26 mouse cellular contexts compared by ENCODE assay signal in the genomic region with DNA sequence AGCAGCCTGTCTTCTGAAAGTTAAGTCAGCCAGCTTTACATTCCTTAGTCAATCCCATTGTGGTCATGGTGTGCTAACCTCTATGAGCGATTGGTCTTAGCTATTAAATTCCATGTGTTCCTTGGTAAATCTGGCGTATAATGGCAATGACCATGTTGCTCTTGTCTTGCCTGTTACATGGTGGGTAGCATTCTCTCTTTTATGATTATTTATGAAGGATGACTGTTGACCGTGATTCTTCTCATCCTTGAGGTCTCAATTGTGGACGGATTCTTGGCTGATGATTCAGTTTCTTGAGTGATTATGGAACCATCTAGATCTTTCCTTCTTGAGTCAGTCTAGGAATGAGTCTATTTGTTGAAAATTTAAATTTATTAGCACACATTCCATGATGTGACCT.
A peak's percentile ranks its signal among the peaks of the same experiment; 100 is the strongest.
DNase-seq lines count a peak whose midpoint lies in the region; ATAC-seq and TF ChIP-seq lines count a peak whose summit lies in the region.
"Had no signal": no experiment of that assay in that cellular context is flagged by ENCODE, and none has a peak within 500 bp of the region (broad histone marks: within the 10 kb centered on the region; RNA-seq: fewer than 3 reads in every experiment).

No protein-coding gene starts in this region.

- no peak for TF ChIP-seq CTCF in Patski (IDR thresholded peaks at IDR 0.05)

- H3K27ac ChIP-seq in embryonic facial prominence, embryonic 14.5 days (replicated peaks; ENCODE audit: low read depth, low read length): no peak overlapping the region
- H3K27ac ChIP-seq in embryonic facial prominence, embryonic 10.5 days (replicated peaks): no peak overlapping the region
- no peak overlapping the region for H3K27ac ChIP-seq in kidney, embryonic 16.5 days (ENCODE audit: low read length)
- H3K27ac ChIP-seq in midbrain, embryonic 16.5 days (ENCODE audit: low read length): no peak overlapping the region
- H3K27ac ChIP-seq: embryonic facial prominence, embryonic 12.5 days; embryonic facial prominence, embryonic 15.5 days; forebrain, embryonic 10.5 days; forebrain, embryonic 12.5 days had no signal

- no peaks in the 10 kb centered on the region for H3K9me3 ChIP-seq in embryonic facial prominence, embryonic 14.5 days (ENCODE audit: control insufficient read depth, low read length)
- no peaks in the 10 kb centered on the region for H3K9me3 ChIP-seq in embryonic facial prominence, embryonic 10.5 days
- H3K9me3 ChIP-seq in kidney, embryonic 16.5 days (ENCODE audit: low read length): 0 out of 2 replicates have a peak, but pooled peaks cover 4% of the 10 kb centered on the region
- H3K9me3 ChIP-seq in midbrain, embryonic 16.5 days (replicated peaks; ENCODE audit: control insufficient read depth, low read length, poor library complexity, severe bottlenecking): no peaks in the 10 kb centered on the region
- H3K9me3 ChIP-seq: embryonic facial prominence, embryonic 12.5 days; embryonic facial prominence, embryonic 15.5 days; forebrain, embryonic 10.5 days; G1E had no signal

- in situ Hi-C loops in Patski (cut with MboI; ENCODE audit: low pct_unique_long_range_greater_than_20kb): loop anchor here (5.0 kb wide), 1 partner anchor 52 kb away; no protein-coding TSS in a partner anchor

- CTCF ChIA-PET in Patski (lab: Charles Lee): no interaction called here

- 72% methylated on average over 4 of the region's 4 CpGs for whole genome bisulfite sequencing in embryonic facial prominence, embryonic 14.5 days
- 94% methylated on average over 4 of the region's 4 CpGs for WGBS in embryonic facial prominence, embryonic 10.5 days
- WGBS in kidney, embryonic 16.5 days: 77% methylated on average over 4 of the region's 4 CpGs
- 91% methylated on average over 4 of the region's 4 CpGs for WGBS in midbrain, embryonic 16.5 days

- H3K36me3 ChIP-seq in embryonic facial prominence, embryonic 14.5 days (ENCODE audit: control insufficient read depth, insufficient read depth, low read length): no peaks in the 10 kb centered on the region
- no peaks in the 10 kb centered on the region for H3K36me3 ChIP-seq in embryonic facial prominence, embryonic 10.5 days (replicated peaks)
- no peaks in the 10 kb centered on the region for H3K36me3 ChIP-seq in myocyte (ENCODE audit: control insufficient read depth, insufficient read depth)
- no peaks in the 10 kb centered on the region for H3K36me3 ChIP-seq in kidney, embryonic 16.5 days (ENCODE audit: insufficient read depth, low read length)
- no peaks in the 10 kb centered on the region for H3K36me3 ChIP-seq in midbrain, embryonic 16.5 days (ENCODE audit: control insufficient read depth, insufficient read depth, low read length)
- H3K36me3 ChIP-seq: embryonic facial prominence, embryonic 12.5 days; embryonic facial prominence, embryonic 15.5 days; forebrain, embryonic 10.5 days; forebrain, embryonic 12.5 days; G1E had no signal

- DNase-seq in embryonic facial prominence, embryonic 14.5 days (ENCODE audit: low spot score): peak; percentile 32
- DNase-seq in embryonic facial prominence, embryonic 10.5 days (ENCODE audit: low spot score): no peak
- DNase-seq in Muller cell, postnatal 12 days (ENCODE audit: inconsistent ontology term): peak; percentile 17
- DNase-seq in Patski (ENCODE audit: low read depth, low spot score): peak; percentile 75
- no peak for DNase-seq in ovary, postnatal 10 days (ENCODE audit: low spot score)
- DNase-seq: adrenal gland, adult 2 months; adrenal gland, postnatal 10 days; adrenal gland, postnatal 25 days; cerebellum, adult 11 months; cerebellum, adult 18-20 months; cerebellum, adult 8-10 months; cerebellum, adult 9-11 months; cerebellum, postnatal 14 days; cerebellum, postnatal 36 days; embryo, embryonic 11 days had no signal

- no peak overlapping the region for H3ac ChIP-seq in myocyte (ENCODE audit: control insufficient read depth, insufficient read length)

- POLR2A ChIA-PET in Patski (lab: Charles Lee): no interaction called here

- H3K4me2 ChIP-seq in embryonic facial prominence, embryonic 14.5 days (ENCODE audit: low read depth, low read length): no peak overlapping the region
- H3K4me2 ChIP-seq in myocyte (ENCODE audit: low read depth): peak overlapping the region; percentile 18
- H3K4me2 ChIP-seq in kidney, embryonic 16.5 days (replicated peaks; ENCODE audit: low read depth, low read length): no peak overlapping the region
- H3K4me2 ChIP-seq in midbrain, embryonic 16.5 days (ENCODE audit: low read length): no peak overlapping the region
- H3K4me2 ChIP-seq: embryonic facial prominence, embryonic 12.5 days; embryonic facial prominence, embryonic 15.5 days; forebrain, embryonic 12.5 days had no signal

- no peaks in the 10 kb centered on the region for H3K27me3 ChIP-seq in embryonic facial prominence, embryonic 14.5 days (replicated peaks; ENCODE audit: control insufficient read depth, insufficient read depth, low read length)
- H3K27me3 ChIP-seq in embryonic facial prominence, embryonic 10.5 days (replicated peaks; ENCODE audit: low read depth, poor library complexity, severe bottlenecking): no peaks in the 10 kb centered on the region
- no peaks in the 10 kb centered on the region for H3K27me3 ChIP-seq in Patski
- no peaks in the 10 kb centered on the region for H3K27me3 ChIP-seq in myocyte (ENCODE audit: control insufficient read depth, insufficient read depth, insufficient read length)
- no peaks in the 10 kb centered on the region for H3K27me3 ChIP-seq in kidney, embryonic 16.5 days (ENCODE audit: insufficient read depth, low read length)
- no peaks in the 10 kb centered on the region for H3K27me3 ChIP-seq in midbrain, embryonic 16.5 days (ENCODE audit: control insufficient read depth, insufficient read depth, low read depth, low read length)
- H3K27me3 ChIP-seq: embryonic facial prominence, embryonic 12.5 days; embryonic facial prominence, embryonic 15.5 days; forebrain, embryonic 12.5 days had no signal

- no peak for TF ChIP-seq POLR2A in myocyte (IDR thresholded peaks at IDR 0.05; ENCODE audit: insufficient read length, low read depth)

- no peak overlapping the region for H3K4me3 ChIP-seq in embryonic facial prominence, embryonic 14.5 days (ENCODE audit: low read depth, low read length)
- no peak overlapping the region for H3K4me3 ChIP-seq in embryonic facial prominence, embryonic 10.5 days
- no peak overlapping the region for H3K4me3 ChIP-seq in myocyte
- H3K4me3 ChIP-seq in kidney, embryonic 16.5 days (ENCODE audit: low read length): no peak overlapping the region
- H3K4me3 ChIP-seq in midbrain, embryonic 16.5 days (ENCODE audit: low read depth, low read length): no peak overlapping the region
- H3K4me3 ChIP-seq: embryonic facial prominence, embryonic 12.5 days; embryonic facial prominence, embryonic 15.5 days; forebrain, embryonic 10.5 days; forebrain, embryonic 12.5 days had no signal

- no peak for ATAC-seq in embryonic facial prominence, embryonic 14.5 days (ENCODE audit: low read depth)
- peak; percentile 31 for ATAC-seq in Patski
- no peak for ATAC-seq in kidney, embryonic 16.5 days (ENCODE audit: low FRiP score, low TSS enrichment)
- ATAC-seq in midbrain, embryonic 16.5 days: no peak
- ATAC-seq: CD4-positive, CD25-positive, alpha-beta regulatory T cell, adult 4 months; forebrain, embryonic 14.5 days; forebrain, embryonic 16.5 days had no signal

- no peak overlapping the region for H3K9ac ChIP-seq in embryonic facial prominence, embryonic 14.5 days (ENCODE audit: low read depth, low read length)
- no peak overlapping the region for H3K9ac ChIP-seq in kidney, embryonic 16.5 days (replicated peaks; ENCODE audit: low read length)
- H3K9ac ChIP-seq in midbrain, embryonic 16.5 days (ENCODE audit: low read depth, low read length): no peak overlapping the region
- H3K9ac ChIP-seq: embryonic facial prominence, embryonic 12.5 days; embryonic facial prominence, embryonic 15.5 days; forebrain, embryonic 12.5 days had no signal

- no peaks in the 10 kb centered on the region for H3K79me2 ChIP-seq in myocyte (ENCODE audit: control insufficient read depth, insufficient read depth)

- peaks cover 18% of the 10 kb centered on the region for H3K4me1 ChIP-seq in embryonic facial prominence, embryonic 14.5 days (ENCODE audit: control insufficient read depth, insufficient read depth, low read length)
- H3K4me1 ChIP-seq in embryonic facial prominence, embryonic 10.5 days: peaks cover 25% of the 10 kb centered on the region
- no peaks in the 10 kb centered on the region for H3K4me1 ChIP-seq in kidney, embryonic 16.5 days (ENCODE audit: insufficient read depth, low read length)
- H3K4me1 ChIP-seq in midbrain, embryonic 16.5 days (ENCODE audit: control insufficient read depth, insufficient read depth, low read length): no peaks in the 10 kb centered on the region

TF ChIP-seq in myocyte, 11 proteins besides CTCF, POLR2A, EP300 and RAD21:
- no peak for TF ChIP-seq USF1 (IDR thresholded peaks at IDR 0.05; ENCODE audit: low read depth)
- TF ChIP-seq TCF12 (IDR thresholded peaks at IDR 0.05; ENCODE audit: insufficient read depth, poor library complexity, severe bottlenecking): no peak
- TF ChIP-seq TCF3 (IDR thresholded peaks at IDR 0.05; ENCODE audit: insufficient read length, low read depth): no peak

Comparison
In these comparisons a context has a peak if more than half of its experiments do, and no peak if none do; other contexts are left out.
1. DNase-seq: peak in embryonic facial prominence, embryonic 14.5 days (single experiment), Muller cell, postnatal 12 days (single experiment) and Patski (single experiment); none in embryonic facial prominence, embryonic 10.5 days (single experiment) and ovary, postnatal 10 days (single experiment).